Mouse (Mus musculus): Measurements from ENCODE around the gene Adamtsl1. TPM values are rescaled to one million over a fixed set of nuclear protein-coding genes. Genes with fewer than 3 reads are reported as not detected.

Gene Adamtsl1
- polyA plus RNA-seq, 1 experiment from 2014 or later = 13.2 TPM

DNA sequence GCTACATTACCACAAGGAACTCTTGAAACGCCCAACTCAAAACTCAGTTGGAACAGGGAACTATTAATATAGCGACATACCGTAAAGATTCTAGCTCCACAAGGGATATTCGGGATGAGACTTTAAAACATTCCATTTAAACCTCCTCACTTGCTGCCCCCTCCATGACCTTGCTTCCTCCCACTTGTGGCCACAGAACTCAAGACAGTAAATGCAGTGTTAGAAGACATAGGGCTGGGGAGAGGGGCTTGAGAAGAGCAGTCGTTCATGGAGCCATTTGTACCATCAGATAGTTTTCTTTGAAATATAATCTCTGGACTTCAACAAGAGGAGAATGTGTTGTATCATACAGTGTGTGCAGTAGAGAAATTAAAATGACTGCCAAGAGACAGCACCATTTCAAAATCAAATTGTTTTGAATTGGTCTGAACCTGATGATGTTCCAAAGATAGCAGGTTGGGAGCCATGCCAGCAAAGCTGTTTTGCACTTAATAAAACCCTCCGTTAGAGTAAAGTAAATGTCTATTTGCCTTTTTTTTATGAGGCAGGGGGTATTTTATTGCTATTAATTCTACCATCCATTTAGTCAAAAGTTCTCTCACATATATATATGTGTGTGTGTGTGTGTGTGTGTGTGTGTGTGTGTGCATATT lies 759.9 kb downstream of the Adamtsl1 start:
- H3K36me3 ChIP-seq (ENCODE audit: control insufficient read depth, insufficient read depth, low read length) = no peaks in the 10 kb centered on the region
- H3K27me3 ChIP-seq (ENCODE audit: control insufficient read depth, insufficient read depth, low read length) = no peaks in the 10 kb centered on the region
- no peak overlapping the region for H3K4me3 ChIP-seq (ENCODE audit: low read depth, low read length)
- no peak for ATAC-seq (replicated peaks; ENCODE audit: insufficient number of reproducible peaks, low FRiP score, low TSS enrichment)
- 66% methylated on average over 6 of the region's 6 CpGs for WGBS (ENCODE audit: insufficient replicate concordance)
- no peak overlapping the region for H3K27ac ChIP-seq (ENCODE audit: low read depth, low read length)
- no peak overlapping the region for H3K9ac ChIP-seq (ENCODE audit: low read depth, low read length)
- H3K4me2 ChIP-seq = no peak overlapping the region
- peaks cover 3% of the 10 kb centered on the region for H3K4me1 ChIP-seq (ENCODE audit: control insufficient read depth, insufficient read depth, low read length)
- H3K9me3 ChIP-seq (replicated peaks; ENCODE audit: control insufficient read depth, low read length) = no peaks in the 10 kb centered on the region

DNA sequence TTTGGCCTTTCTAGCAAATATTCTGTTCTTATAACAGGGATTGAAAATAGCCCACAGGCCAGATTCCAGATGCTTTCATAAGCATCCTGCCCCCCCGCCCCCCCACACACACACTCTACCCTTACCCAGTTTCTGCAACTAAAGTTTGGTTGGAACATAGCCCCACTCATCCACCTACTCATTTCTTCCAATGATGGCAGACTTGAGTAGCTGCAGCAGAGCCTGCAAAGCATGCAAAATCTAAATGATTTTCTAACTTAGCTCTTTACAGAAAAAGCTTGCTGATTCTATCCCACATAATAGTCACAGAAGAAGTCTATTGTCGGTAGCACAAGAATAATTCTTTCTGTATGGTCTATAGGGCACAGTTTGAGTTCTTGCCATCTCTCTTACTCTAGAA lies 760.7 kb downstream of the Adamtsl1 start:
- Histone ChIP-seq H3K9ac (ENCODE audit: low read depth, low read length) (no peak overlapping the region), H3K4me1 (ENCODE audit: control insufficient read depth, insufficient read depth, low read length) (peaks cover 3% of the 10 kb centered on the region)
- WGBS (ENCODE audit: insufficient replicate concordance) = 73% methylated on average over 2 of the region's 2 CpGs

DNA sequence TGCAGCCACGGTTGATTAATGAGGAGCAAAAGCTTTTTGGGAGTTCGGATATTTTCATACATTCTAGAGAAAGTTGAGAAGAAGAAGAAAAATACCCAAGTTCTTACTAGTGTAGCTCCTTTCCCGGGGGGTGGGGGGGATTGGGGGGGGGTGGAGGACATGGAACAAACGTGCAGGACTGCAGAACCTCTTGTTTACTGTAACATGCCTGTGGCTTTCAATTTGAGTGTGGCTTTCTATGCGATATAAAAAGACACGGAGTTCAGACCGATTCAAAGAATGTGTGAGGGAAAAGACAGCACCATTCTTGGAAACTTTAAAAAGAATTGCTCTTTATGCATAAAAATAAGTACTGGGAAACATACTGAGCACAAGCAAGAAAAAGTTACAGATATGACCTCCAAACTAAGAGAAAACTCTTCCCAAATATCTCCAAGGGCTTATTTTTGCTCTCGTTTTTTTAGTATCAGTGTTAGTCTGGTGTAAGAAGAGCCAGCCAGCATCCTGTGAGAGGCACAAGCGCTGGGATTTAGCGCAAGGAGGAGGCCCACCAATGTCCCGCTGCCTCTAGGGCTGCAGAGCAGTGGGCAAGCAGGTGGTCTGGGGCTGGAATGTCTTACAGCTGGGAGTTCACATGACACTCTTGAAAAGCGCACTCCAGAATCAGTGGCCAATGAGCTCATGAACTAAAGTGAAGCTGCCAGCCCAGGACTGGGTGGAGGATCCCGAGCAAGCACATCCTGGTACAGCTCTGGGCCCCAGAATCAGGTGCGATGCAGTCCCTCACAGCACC lies 762.2 kb downstream of the Adamtsl1 start:
- Histone ChIP-seq H3K4me3 (ENCODE audit: low read depth, low read length) (no peak overlapping the region), H3K27ac (ENCODE audit: low read depth, low read length) (no peak overlapping the region), H3K9ac (ENCODE audit: low read depth, low read length) (no peak overlapping the region), H3K9me3 (replicated peaks; ENCODE audit: control insufficient read depth, low read length) (no peaks in the 10 kb centered on the region), H3K4me2 (no peak overlapping the region), H3K4me1 (ENCODE audit: control insufficient read depth, insufficient read depth, low read length) (peaks cover 3% of the 10 kb centered on the region), H3K36me3 (ENCODE audit: control insufficient read depth, insufficient read depth, low read length) (no peaks in the 10 kb centered on the region), H3K27me3 (ENCODE audit: control insufficient read depth, insufficient read depth, low read length) (no peaks in the 10 kb centered on the region)
- 65% methylated on average over 14 of the region's 14 CpGs for WGBS (ENCODE audit: insufficient replicate concordance)
- ATAC-seq (replicated peaks; ENCODE audit: insufficient number of reproducible peaks, low FRiP score, low TSS enrichment) = no peak

More for the DNA sequence above, 760.7 kb downstream of the Adamtsl1 start:
- Histone ChIP-seq H3K4me2 (no peak overlapping the region), H3K27me3 (ENCODE audit: control insufficient read depth, insufficient read depth, low read length) (no peaks in the 10 kb centered on the region), H3K36me3 (ENCODE audit: control insufficient read depth, insufficient read depth, low read length) (no peaks in the 10 kb centered on the region), H3K9me3 (replicated peaks; ENCODE audit: control insufficient read depth, low read length) (no peaks in the 10 kb centered on the region), H3K27ac (ENCODE audit: low read depth, low read length) (no peak overlapping the region), H3K4me3 (ENCODE audit: low read depth, low read length) (no peak overlapping the region)
- no peak for ATAC-seq (replicated peaks; ENCODE audit: insufficient number of reproducible peaks, low FRiP score, low TSS enrichment)

DNA sequence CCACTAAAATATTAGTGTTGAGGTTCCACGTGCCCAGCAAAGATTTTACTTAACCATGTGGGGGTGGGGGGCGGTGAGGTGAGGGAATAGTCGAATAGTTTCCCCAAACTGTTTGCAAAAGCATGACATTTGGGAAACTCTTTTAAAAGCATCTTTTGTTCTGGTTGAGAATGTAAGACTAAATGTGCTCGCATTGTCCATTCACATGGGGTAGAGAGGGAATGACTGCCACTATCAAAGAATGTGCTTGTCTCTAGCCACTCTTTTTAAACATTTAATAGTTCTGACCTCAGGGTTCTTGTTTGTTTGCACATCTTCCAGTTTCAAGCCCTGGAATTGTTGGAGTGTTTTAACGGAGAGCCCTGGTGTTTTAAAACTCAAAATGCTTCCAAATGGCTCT lies 764.6 kb downstream of the Adamtsl1 start:
- no peaks in the 10 kb centered on the region for H3K36me3 ChIP-seq (ENCODE audit: control insufficient read depth, insufficient read depth, low read length)
- H3K9me3 ChIP-seq (replicated peaks; ENCODE audit: control insufficient read depth, low read length) = no peaks in the 10 kb centered on the region
- H3K4me1 ChIP-seq (ENCODE audit: control insufficient read depth, insufficient read depth, low read length) = peaks cover 3% of the 10 kb centered on the region
- H3K4me3 ChIP-seq (ENCODE audit: low read depth, low read length) = no peak overlapping the region
- WGBS (ENCODE audit: insufficient replicate concordance) = 69% methylated on average over 5 of the region's 5 CpGs
- no peak overlapping the region for H3K9ac ChIP-seq (ENCODE audit: low read depth, low read length)
- H3K27ac ChIP-seq (ENCODE audit: low read depth, low read length) = no peak overlapping the region
- ATAC-seq (replicated peaks; ENCODE audit: insufficient number of reproducible peaks, low FRiP score, low TSS enrichment) = no peak
- no peaks in the 10 kb centered on the region for H3K27me3 ChIP-seq (ENCODE audit: control insufficient read depth, insufficient read depth, low read length)
- H3K4me2 ChIP-seq = no peak overlapping the region

DNA sequence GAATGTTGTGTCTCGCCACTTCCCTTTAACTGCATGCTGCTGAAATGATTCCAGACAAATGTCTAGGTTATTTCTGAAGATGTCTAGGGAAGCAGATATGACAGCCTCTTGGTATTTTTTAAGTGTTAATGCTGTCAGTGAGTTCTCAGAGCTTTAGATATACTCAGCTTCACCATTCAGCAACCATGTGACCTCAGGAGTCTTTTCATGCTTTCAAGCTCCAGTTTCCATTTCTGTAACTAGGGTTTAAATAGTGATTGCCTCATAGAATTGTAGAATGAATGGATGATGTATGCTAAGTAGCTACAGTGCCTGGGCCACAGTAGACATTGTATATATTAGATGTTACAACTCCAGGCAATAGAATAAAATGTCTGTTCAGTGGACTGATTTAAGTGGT lies 772.6 kb downstream of the Adamtsl1 start:
- no peaks in the 10 kb centered on the region for H3K36me3 ChIP-seq (ENCODE audit: control insufficient read depth, insufficient read depth, low read length)
- WGBS (ENCODE audit: insufficient replicate concordance) = 62% methylated on average over 1 of the region's 1 CpGs
- no peak for ATAC-seq (replicated peaks; ENCODE audit: insufficient number of reproducible peaks, low FRiP score, low TSS enrichment)
- no peak overlapping the region for H3K27ac ChIP-seq (ENCODE audit: low read depth, low read length)
- no peak overlapping the region for H3K4me2 ChIP-seq
- H3K4me1 ChIP-seq (ENCODE audit: control insufficient read depth, insufficient read depth, low read length) = 0 out of 2 replicates have a peak, but pooled peaks cover 4% of the 10 kb centered on the region
- no peaks in the 10 kb centered on the region for H3K9me3 ChIP-seq (replicated peaks; ENCODE audit: control insufficient read depth, low read length)
- H3K9ac ChIP-seq (ENCODE audit: low read depth, low read length) = no peak overlapping the region
- no peaks in the 10 kb centered on the region for H3K27me3 ChIP-seq (ENCODE audit: control insufficient read depth, insufficient read depth, low read length)
- no peak overlapping the region for H3K4me3 ChIP-seq (ENCODE audit: low read depth, low read length)

DNA sequence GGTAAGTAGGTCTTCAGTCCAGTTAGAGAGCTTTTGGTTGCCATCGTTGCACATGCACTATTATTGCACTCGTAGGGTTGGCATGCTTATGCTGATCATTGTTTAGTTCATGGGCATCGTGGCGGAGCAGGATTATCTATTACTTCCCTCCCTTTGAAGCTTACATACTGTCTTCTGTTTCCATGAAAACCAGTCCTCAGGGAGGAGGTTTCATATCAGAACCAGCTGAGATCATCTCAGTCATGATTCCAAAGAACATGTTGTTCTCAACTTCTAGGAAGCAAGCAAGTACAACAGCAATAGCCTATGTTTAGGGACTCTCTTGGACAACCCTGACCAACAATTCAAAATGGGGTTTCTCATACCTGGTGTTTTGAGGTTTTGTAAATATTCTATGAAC lies 774.3 kb downstream of the Adamtsl1 start:
- H3K4me2 ChIP-seq = no peak overlapping the region
- H3K27me3 ChIP-seq (ENCODE audit: control insufficient read depth, insufficient read depth, low read length) = no peaks in the 10 kb centered on the region
- no peaks in the 10 kb centered on the region for H3K36me3 ChIP-seq (ENCODE audit: control insufficient read depth, insufficient read depth, low read length)
- H3K9me3 ChIP-seq (replicated peaks; ENCODE audit: control insufficient read depth, low read length) = no peaks in the 10 kb centered on the region
- H3K4me3 ChIP-seq (ENCODE audit: low read depth, low read length) = no peak overlapping the region
- no peak overlapping the region for H3K27ac ChIP-seq (ENCODE audit: low read depth, low read length)
- no peak for ATAC-seq (replicated peaks; ENCODE audit: insufficient number of reproducible peaks, low FRiP score, low TSS enrichment)
- 0 out of 2 replicates have a peak, but pooled peaks cover 4% of the 10 kb centered on the region for H3K4me1 ChIP-seq (ENCODE audit: control insufficient read depth, insufficient read depth, low read length)
- no peak overlapping the region for H3K9ac ChIP-seq (ENCODE audit: low read depth, low read length)
- 87% methylated on average over 4 of the region's 4 CpGs for WGBS (ENCODE audit: insufficient replicate concordance)

DNA sequence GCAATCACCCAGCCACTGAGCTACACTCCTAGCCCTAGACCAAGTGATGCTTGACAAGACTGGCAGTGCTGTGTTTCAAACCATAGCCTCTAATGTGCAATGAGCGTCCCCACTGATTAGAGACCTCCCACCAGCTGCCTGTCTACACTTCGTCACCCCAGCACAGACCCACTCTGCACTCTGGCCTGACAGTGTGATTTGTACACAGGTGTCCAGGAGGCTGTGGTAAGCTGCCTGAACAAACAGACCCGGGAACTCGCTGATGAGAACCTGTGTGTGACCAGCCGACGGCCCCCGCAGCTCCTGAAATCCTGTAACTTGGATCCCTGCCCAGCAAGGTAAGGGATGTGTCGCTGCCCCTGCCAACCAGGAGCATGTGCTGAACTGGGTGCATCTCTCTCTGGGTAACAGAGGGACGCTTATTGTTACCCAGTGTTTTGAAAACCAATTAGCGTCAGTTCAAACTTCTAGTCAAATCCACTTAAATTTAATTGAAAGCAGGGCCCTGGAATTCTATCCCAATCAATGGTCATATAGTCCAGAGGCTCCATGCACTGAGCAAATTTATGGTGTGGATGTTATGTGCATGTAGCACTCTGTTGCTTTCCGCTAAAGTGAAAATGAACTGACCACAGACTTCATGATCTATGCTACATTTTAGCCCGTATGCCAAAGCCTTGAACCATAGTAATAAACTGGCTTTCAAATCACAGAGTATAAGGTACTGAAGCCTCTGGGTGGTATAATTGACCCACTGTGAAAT lies 775.7 kb downstream of the Adamtsl1 start:
- Histone ChIP-seq H3K4me3 (ENCODE audit: low read depth, low read length) (no peak overlapping the region), H3K27me3 (ENCODE audit: control insufficient read depth, insufficient read depth, low read length) (no peaks in the 10 kb centered on the region), H3K9me3 (replicated peaks; ENCODE audit: control insufficient read depth, low read length) (no peaks in the 10 kb centered on the region), H3K9ac (ENCODE audit: low read depth, low read length) (no peak overlapping the region), H3K4me2 (no peak overlapping the region), H3K36me3 (ENCODE audit: control insufficient read depth, insufficient read depth, low read length) (no peaks in the 10 kb centered on the region), H3K4me1 (ENCODE audit: control insufficient read depth, insufficient read depth, low read length) (0 out of 2 replicates have a peak, but pooled peaks cover 4% of the 10 kb centered on the region), H3K27ac (ENCODE audit: low read depth, low read length) (no peak overlapping the region)
- no peak for ATAC-seq (replicated peaks; ENCODE audit: insufficient number of reproducible peaks, low FRiP score, low TSS enrichment)
- WGBS (ENCODE audit: insufficient replicate concordance) = 60% methylated on average over 12 of the region's 12 CpGs

DNA sequence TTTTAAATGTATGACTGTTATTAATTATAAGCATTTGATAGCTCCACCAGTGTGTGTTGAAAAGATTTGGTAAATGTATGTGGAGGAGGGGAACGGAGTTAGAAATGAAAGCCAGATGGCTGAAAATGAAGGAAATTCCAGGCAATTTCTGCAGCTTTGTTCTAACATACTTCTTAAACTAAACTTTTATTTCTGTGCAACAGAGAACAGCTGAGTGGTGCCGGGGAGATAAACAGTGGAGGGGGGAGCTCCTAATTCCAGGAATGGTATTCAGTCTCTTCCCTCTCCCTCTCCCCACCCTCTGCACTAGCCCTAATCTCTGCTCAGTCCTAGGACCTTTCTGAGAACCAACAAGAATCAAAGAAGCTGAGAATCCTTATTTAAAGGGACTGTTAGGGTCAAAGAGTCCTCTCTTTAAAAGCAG lies 780.9 kb downstream of the Adamtsl1 start:
- Histone ChIP-seq H3K27me3 (ENCODE audit: control insufficient read depth, insufficient read depth, low read length) (no peaks in the 10 kb centered on the region), H3K9me3 (replicated peaks; ENCODE audit: control insufficient read depth, low read length) (no peaks in the 10 kb centered on the region), H3K27ac (ENCODE audit: low read depth, low read length) (peak overlapping the region; percentile 29; the same call in 1 of the 2 replicates), H3K36me3 (ENCODE audit: control insufficient read depth, insufficient read depth, low read length) (no peaks in the 10 kb centered on the region), H3K4me3 (ENCODE audit: low read depth, low read length) (no peak overlapping the region), H3K4me1 (ENCODE audit: control insufficient read depth, insufficient read depth, low read length) (no peaks in the 10 kb centered on the region; the same call in 1 of the 2 replicates), H3K4me2 (no peak overlapping the region), H3K9ac (ENCODE audit: low read depth, low read length) (no peak overlapping the region)
- no peak for ATAC-seq (replicated peaks; ENCODE audit: insufficient number of reproducible peaks, low FRiP score, low TSS enrichment)
- 32% methylated on average over 2 of the region's 2 CpGs for WGBS (ENCODE audit: insufficient replicate concordance)

Measured in heart, embryonic 11.5 days (tissue).